Comparison of ENCODE assay signal across 16 mouse cellular contexts in genomic region chr3:134162288-134162687, GRCm38 (mm10).
"Had no signal": no experiment of that assay in that cellular context is flagged by ENCODE, and none has a peak within 500 bp of the region (broad histone marks: within the 10 kb centered on the region; RNA-seq: fewer than 3 reads in every experiment).

No protein-coding gene starts in this region.

- H3K9ac ChIP-seq: neural tube, embryonic 13.5 days; neural tube, embryonic 15.5 days; stomach, embryonic 15.5 days had no signal

- H3K4me3 ChIP-seq: neural tube, embryonic 13.5 days; neural tube, embryonic 15.5 days; stomach, embryonic 15.5 days had no signal

- H3K27me3 ChIP-seq: neural tube, embryonic 13.5 days; neural tube, embryonic 15.5 days; stomach, embryonic 15.5 days had no signal

- DNase-seq: retina, postnatal 1 day; right cerebral cortex, adult 18-20 months; right cerebral cortex, postnatal 14 days; right cerebral cortex, postnatal 25 days; right cerebral cortex, postnatal 4 days; spleen, adult 18-20 months; thymus, adult 18-20 months; thymus, adult 2 months; thymus, postnatal 14 days; thymus, postnatal 25 days; thymus, postnatal 36 days; thymus, postnatal 4 days had no signal

- H3K27ac ChIP-seq: neural tube, embryonic 13.5 days; neural tube, embryonic 15.5 days; stomach, embryonic 15.5 days; stomach, postnatal 0 days had no signal

- H3K36me3 ChIP-seq: neural tube, embryonic 13.5 days; neural tube, embryonic 15.5 days; stomach, embryonic 15.5 days had no signal

- H3K4me1 ChIP-seq: neural tube, embryonic 13.5 days; neural tube, embryonic 15.5 days; stomach, embryonic 15.5 days had no signal
